Mouse (Mus musculus): ENCODE results near the gene Umodl1.

Gene Umodl1

GRCm38 (mm10) chr17:30954340-30954739 lies at the start of gene Umodl1:
Gene Umodl1, plus strand, starts transcription at chr17:30954640.
- DNase-seq: no peak

- no peak for DNase-seq
Observed at GRCm38 (mm10) chr17:30907577-30907976, 46.9 kb upstream of the Umodl1 start.

- no peak for DNase-seq
Observed at GRCm38 (mm10) chr17:30910866-30911731, 43.3 kb upstream of the Umodl1 start.

- no peak for DNase-seq
Observed at GRCm38 (mm10) chr17:30911732-30912088, 42.7 kb upstream of the Umodl1 start.

GRCm38 (mm10) chr17:30912536-30912935 lies 41.9 kb upstream of the Umodl1 start:
- no peak for DNase-seq

GRCm38 (mm10) chr17:30914264-30914663 lies 40.2 kb upstream of the Umodl1 start:
- DNase-seq: no peak

- DNase-seq: no peak
Observed at GRCm38 (mm10) chr17:30923566-30923965, 30.9 kb upstream of the Umodl1 start.

GRCm38 (mm10) chr17:30930827-30931226 lies 23.6 kb upstream of the Umodl1 start:
- no peak for DNase-seq

GRCm38 (mm10) chr17:30932836-30933235 lies 21.6 kb upstream of the Umodl1 start:
- peak; percentile 40 for DNase-seq

GRCm38 (mm10) chr17:30935301-30935700 lies 19.1 kb upstream of the Umodl1 start:
- no peak for DNase-seq

- DNase-seq: peak; percentile 68
Observed at GRCm38 (mm10) chr17:30938554-30938953, 15.9 kb upstream of the Umodl1 start.

- no peak for DNase-seq
Observed at GRCm38 (mm10) chr17:30948382-30948781, 6.1 kb upstream of the Umodl1 start.

- peak; percentile 75 for DNase-seq
Observed at GRCm38 (mm10) chr17:30950780-30951179, 3.7 kb upstream of the Umodl1 start.

- no peak for DNase-seq
Observed at GRCm38 (mm10) chr17:30951600-30951999, 2.8 kb upstream of the Umodl1 start.

- DNase-seq: no peak
Observed at GRCm38 (mm10) chr17:30961936-30962592, 7.6 kb downstream of the Umodl1 start.

- DNase-seq: no peak
Observed at GRCm38 (mm10) chr17:30962880-30963279, 8.4 kb downstream of the Umodl1 start.

GRCm38 (mm10) chr17:30969983-30970382 lies 15.5 kb downstream of the Umodl1 start:
- no peak for DNase-seq

GRCm38 (mm10) chr17:30971877-30972276 lies 17.4 kb downstream of the Umodl1 start:
- DNase-seq: no peak

- DNase-seq: no peak
Observed at GRCm38 (mm10) chr17:30973332-30973731, 18.9 kb downstream of the Umodl1 start.

GRCm38 (mm10) chr17:30977290-30977689 lies 22.9 kb downstream of the Umodl1 start:
- no peak for DNase-seq

- DNase-seq: peak; percentile 45
Observed at GRCm38 (mm10) chr17:30978556-30978955, 24.1 kb downstream of the Umodl1 start.

GRCm38 (mm10) chr17:30983521-30983920 lies 29.1 kb downstream of the Umodl1 start:
- no peak for DNase-seq

- DNase-seq: peak; percentile 67
Observed at GRCm38 (mm10) chr17:30990254-30990653, 35.8 kb downstream of the Umodl1 start.

GRCm38 (mm10) chr17:30996296-30996695 lies 41.9 kb downstream of the Umodl1 start:
- no peak for DNase-seq
